Mouse (Mus musculus): Measurements from ENCODE around the gene Rasgrf1.
A peak's percentile ranks its signal among the peaks of the same experiment; 100 is the strongest.

Rasgrf1 gene

DNA sequence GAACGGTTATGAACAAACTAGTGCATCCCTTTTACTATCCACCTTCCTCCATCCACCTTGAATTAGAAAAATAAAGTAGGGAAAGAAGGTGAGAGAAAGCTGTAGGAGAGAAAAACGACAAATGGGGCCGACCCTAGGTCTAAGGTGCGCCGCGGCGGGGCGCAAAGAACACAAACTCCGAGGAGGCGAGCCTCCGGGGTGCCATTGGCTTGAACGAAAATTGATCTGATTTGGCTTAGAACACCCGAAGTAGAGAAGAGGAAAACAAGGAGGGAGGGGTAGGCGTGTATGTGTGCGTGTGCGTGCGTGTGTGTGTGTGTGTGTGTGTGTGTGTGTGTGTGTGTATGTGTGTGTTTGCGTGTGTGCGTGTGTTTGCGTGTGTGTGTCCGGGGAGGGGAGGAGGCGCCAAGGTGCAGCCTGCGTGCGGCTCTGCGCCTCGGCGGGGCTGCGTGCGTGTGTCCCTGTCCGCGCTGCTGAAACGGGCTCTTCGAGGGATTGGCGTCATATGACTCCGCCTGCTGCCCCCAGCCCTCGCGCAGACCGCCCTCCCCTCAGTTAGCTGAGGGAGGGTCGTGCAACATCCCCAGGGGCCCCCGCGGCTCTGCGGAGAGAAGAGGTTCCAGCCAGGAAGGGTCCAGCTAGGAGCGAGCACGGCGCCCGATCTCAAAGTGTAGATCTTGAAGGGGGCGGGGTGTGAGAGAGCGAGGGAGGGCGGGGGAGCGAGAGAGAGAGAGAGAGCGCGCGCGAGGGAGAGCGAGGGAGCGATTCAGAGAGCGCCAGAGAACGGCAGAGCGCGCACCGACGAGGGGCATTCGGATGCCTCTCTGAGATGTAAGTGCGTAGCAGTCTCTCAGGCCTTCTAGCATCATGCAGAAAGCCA is at the start of gene Rasgrf1:
Gene Rasgrf1, plus strand, starts transcription at position 778 of the 880 bp plus-strand sequence.
- no peak for DNase-seq

DNA sequence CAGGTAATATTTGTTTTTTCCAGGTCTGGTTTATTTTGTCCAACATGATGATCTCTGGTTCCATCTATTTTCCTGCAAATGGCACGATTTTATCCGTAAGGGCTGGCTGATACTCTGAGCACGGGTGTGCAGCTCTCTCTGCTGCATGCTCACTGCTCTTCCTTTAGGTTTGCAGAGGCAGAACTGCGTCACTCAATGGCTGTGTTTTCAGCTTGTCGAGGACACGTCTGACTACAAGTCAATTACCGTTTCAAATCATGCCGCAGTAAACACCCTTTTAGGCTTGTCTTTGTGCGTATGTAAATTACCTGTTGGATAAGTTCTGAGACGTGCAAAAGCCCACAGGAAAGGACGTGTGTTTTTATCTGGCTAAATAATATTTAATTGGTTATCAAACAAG is 49.6 kb upstream of the Rasgrf1 start:
- DNase-seq, result no peak

DNA sequence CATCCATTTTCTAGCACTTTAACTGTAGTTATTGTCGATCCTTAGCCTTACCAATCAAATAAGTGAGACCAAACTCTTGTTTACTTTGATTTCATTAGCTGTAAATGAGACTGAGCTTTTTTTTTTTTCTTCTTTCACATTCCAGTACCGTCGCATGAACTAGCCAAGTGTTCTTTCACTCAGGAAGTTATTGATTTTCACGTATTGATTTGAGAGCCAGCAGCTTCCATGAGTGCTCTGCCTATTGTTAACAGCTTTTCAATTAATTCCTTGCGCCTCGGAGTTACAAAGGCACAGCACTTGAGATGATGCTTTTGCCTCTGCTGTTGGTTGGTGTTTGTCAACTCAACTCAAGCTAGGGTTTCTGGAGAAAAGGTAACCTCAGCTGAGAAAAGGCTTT is 49.1 kb upstream of the Rasgrf1 start:
- DNase-seq, result no peak

DNA sequence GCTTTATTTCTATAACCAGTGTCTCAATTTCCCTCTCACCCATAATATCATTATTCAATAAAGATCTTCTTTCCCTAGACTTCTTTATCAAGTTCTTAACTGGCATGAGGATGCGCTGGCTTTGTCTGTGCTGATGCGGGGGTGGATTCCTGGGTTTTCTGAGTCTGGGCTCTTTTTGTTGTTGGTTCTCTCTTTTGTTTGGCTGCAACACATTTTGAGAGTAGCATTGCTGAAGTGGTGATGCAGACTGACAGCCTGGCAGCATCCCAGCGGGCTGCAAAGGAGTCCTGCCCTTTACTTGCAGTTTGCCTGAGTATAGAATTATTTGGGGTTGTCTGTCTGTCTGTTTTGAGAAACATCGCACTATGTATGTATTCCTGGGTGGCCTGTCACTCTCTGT is 42.6 kb upstream of the Rasgrf1 start:
- no peak for DNase-seq

DNA sequence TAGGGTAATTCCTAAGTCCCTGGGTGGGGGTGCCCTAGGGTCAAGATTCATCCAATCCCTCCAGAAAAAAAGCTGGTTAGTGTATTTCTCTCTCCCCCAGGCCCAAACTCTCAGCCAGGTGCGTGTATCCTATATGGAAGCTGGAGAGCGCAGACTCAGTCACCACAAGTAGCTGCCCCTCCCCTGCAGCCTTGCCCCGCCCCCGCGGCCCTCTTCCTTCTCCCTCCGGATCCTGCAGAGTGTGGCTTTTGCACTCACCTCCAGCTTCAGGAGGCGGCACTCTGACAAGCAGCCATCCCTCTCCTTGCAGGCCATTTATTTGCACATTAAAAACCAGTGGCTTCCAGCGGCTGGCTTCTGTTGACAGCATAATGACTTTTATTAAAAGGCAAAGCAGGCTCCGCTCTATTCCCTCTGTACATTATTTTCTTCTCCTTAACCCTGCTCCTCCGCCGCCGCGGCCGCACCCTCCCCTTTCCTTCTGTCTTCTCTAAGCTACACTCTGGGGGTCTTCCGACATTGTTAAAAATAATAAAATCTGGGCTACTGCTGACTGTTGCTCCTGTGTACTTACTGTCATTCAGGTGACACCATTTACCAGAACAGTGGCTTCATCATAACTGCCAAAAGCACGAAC is 41.5 kb upstream of the Rasgrf1 start:
- DNase-seq, result peak; percentile 1 to 5

DNA sequence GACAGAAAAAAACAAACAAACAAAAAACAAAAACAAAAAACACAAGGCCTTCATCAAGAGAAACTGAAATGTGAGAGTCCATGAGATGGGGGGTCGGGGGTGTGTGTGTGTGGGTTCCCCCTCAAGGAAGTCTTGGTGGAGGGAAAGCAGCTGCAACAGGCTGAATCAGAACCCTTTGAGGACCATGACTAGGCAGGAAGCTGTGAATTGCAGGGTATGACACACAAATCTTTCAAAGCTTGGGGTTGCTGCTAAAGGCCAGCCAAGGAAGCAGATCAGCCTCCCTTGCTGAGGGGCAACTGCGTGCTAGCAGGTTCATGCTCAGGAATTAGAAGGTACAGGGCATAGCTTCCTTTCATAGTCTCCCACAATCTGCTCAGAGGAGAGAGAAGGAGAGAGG is 40.1 kb upstream of the Rasgrf1 start:
- DNase-seq, result no peak

DNA sequence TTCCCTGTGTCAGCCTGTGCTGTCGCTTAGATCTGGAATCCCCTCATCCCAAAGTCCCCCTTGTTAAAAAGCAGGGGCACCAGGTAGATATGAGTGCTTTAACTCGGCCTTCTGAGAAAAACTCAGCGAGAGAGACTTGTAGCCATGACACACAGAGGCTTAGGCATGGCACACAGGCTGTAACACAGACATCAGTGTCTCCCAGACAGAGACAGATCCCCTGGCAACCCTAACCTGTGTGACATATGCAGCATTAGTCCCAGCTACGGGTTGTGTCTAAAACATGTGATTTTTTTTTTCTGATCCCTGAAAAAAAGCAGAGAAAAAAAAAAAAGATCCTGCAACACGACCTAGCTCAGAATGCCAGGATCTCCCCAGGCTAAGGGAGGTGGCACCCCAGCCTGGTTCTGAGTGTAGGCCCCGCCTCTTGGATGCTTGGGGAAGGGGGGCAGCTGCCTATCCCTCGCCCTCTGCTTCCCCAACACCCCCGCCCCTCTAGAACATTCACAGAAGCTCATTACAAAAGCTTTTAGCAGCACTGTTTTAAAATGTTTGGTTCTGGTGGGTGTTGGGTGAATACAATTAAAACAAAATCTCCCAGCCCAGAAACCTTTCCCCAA is 39.1 kb upstream of the Rasgrf1 start:
- DNase-seq, result no peak

DNA sequence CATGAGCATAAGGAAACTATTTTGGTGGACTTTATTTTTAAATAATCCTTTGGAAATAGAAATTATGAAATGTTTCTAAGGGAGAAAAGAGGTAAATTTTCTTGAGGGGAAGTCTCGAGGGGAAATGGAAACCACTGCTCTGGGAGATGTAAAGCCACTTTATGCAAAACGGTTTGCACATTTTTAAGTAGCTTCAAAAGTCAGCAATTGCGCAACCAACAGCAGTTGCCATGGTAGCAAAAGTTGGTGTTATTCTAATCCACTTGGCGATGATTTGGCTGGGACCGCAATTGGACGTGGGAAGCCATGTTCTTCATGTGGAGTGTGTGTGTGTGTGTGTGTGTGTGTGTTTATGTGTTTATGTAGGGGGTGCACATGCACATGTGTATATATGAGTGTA is 37.6 kb upstream of the Rasgrf1 start:
- no peak for DNase-seq

DNA sequence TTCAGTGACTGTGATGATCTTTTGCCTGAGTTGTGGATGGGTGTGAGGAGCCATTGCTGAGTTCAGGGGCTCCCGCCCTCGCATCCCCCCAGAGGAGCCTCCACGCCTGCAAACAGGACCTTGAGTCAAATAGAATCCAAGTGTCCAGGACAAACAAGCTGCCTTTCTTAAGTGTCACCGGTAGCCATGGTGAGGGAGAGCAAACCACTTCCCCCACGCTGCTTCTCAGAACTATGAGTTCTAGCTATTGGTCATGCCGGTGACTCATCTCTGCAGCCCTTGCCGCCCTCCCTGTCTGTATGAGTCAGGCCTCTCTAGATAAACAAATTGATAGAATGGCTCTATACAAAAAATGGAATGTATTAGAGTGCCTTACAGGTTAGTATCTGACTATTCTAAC is 35.3 kb upstream of the Rasgrf1 start:
- no peak for DNase-seq

DNA sequence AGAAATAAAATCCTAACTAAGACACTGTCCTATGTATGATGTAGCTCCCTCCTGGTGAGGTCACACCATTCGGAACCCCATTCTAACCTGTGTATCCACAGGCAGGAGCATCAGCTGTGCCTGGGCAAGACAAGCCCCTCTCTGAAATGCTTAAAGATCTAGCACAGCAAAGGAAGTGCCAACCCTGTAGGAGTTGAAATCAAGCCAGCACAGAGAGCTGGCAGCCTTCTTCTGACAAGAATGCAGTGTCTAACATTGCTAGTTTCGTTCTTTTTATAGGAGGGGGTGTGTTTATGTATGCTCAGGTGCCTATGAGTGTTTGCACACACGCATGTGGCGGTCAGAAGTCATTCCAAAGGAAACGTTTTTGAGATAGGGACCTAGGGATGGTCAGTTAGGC is 34.2 kb upstream of the Rasgrf1 start:
- no peak for DNase-seq

DNA sequence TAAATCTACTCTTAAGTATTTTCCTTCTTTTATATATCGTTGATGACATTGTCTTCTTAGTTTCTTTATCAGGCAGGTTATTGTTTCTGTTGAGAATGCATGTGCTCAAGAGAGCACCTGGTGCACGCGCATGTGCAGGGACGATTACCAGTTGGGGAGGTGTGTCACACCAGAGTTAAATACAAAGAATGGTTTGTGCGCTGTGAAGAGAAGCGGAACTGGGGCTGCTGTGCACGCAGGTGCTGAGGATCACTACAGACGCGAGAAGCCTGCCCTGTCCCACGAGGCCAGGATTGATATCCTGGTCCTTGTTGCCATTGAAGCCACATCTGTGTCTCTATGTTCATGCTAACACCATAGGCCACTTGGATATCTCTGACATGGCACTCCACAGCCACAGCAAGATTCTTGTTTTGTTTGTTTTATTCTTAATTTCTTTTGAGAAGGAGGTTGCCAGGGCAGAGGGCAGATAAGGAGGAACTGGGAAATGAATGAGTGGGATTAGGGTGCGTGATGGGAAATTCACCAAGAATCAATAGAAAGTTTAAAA is 31.2 kb upstream of the Rasgrf1 start:
- no peak for DNase-seq

DNA sequence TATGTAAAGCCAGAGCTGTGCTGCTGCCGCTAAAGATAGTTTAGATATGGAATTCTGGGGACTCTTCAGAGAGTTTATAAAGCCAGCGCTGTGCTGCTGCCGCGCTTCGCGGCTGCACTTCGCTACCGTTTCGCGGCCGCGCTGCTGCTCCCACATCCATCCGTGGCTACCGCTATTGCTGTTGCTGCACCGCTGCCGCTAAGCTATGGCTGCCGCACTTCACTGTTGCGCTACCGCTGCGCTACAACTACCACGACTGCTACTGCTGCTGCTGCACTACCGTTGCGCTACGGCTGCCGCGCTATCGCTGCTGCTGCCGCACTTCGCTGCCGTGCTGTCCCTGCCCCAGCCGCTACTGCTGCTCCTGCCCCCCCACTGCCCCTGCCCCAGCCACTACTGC is 30.1 kb upstream of the Rasgrf1 start:
- no peak for DNase-seq

DNA sequence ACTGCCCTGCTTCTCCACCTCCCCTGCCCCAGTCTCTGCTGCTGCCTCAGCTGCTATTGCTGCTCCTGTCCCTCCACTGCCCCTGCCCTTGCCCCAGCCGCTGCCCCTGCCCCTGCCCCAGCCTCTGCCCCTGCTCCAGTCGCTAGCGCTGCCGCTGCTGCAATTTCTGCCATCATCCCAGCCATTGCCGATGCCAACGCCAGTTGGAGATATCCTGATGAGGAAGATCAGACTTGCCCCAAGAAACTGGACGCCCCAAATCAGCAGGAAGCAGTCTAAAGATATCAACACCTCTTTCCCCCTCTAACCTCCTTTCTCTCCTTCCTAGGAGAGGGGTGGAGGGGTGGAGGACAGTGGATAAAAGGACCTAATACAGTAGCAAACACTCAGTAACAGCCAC is 28.2 kb upstream of the Rasgrf1 start:
- DNase-seq, result no peak

DNA sequence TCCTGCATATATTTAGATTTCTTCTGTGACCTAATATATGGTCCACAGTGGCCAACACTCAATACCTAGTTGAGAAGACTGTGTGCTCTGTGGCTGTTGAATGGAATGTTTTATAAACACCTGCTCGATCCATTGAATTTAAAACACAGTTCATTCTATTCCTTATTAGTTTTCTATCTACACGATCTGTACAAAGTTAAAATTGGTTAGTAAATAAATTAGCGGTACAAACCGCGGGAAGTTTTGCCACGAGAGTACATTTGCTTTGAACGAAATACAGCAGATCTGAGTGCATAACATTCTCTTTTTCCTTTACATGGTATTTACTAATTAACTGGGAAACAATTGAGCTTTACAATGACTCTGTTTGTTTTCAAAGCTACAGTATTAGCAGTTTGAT is 27.1 kb upstream of the Rasgrf1 start:
- no peak for DNase-seq

DNA sequence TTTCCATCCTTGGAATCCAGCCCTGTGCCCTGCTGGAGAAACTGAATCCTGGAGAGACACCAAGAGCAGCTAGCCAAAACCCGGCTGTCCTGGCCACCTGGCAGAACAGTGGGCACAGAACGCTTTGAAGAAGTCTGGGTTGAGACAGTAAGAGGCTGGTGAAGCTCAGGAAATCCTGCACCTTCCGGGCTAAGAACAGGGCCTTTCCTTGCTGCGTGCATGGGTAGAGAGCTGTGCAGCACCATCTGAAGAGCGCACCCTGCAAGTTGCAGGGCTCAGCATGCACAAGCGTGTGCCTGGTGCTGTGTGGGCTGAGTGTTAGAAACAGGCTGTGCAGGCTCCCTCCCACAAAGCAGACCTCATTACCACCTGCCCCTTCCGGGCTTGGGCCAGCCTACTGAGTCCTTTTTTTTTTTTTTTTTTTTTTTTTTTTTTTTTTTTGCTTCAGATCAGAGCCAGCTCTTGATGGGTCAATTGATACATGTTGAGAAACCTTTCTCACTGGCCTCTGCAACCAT is 23.9 kb upstream of the Rasgrf1 start:
- no peak for DNase-seq

DNA sequence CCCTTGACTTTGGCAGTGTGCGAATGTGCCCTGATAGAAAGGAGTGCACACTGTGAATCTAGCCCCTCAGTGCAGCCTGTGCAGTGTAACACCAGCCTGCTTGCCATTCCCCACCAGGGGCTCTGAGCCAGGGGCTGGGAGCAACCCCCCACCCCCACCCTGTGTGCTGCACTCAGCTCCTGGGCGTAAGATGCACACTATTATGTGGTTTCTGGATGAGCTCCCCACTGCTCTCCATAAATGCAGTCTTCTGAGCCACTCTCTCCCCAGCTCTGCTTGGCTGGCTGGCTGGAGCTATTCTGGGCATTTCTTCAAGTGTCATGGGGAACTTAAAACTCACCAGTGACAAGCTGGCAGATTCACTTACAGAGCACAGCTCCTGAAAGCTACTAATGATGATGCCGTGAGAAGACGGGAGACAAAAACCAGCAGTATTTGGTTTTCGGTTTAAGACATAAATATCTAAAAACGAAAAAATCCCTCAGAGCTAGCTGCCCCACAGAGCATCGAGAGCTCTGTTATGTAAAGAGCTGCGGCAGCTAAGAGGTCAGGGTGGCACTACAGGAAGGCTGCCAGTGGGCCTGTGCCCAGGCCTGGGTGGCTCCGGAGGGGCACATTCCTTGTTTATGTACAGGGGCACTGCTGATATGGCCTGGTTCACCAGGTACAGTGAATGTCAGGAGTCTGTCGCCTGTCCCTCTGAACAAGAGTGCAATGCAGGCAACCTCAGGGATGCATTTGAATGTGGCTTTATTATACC is 18.0 kb upstream of the Rasgrf1 start:
- DNase-seq, result no peak

DNA sequence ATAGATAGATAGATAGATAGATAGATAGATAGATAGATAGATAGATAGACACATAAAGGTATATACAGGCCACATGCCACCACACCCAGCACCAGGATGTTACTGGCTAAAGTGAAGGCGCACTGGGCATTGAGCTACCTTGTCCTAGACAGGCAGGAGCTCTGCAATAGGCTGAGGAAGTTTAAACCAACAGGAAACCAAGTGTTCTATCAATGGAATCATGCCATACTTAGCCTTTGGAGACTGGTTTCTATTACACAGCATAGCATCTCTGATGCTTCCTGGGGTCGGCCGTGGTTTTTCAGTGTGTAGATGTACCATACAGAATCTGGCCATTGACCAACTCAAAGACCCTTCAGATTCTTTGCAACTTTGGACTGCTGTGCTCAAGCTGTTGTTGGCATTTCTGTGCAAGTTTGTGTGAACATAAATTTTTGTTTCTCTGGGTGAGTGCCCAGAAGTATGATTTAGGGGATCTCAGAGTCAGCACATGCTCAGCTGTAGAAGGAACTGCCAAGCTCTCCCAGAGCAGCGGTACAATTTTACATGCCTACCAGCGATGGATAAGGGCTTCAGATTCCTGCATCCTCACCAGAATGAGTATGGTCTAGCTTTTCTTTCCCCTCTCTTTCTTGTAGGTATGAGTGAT is 17.0 kb upstream of the Rasgrf1 start:
- no peak for DNase-seq

DNA sequence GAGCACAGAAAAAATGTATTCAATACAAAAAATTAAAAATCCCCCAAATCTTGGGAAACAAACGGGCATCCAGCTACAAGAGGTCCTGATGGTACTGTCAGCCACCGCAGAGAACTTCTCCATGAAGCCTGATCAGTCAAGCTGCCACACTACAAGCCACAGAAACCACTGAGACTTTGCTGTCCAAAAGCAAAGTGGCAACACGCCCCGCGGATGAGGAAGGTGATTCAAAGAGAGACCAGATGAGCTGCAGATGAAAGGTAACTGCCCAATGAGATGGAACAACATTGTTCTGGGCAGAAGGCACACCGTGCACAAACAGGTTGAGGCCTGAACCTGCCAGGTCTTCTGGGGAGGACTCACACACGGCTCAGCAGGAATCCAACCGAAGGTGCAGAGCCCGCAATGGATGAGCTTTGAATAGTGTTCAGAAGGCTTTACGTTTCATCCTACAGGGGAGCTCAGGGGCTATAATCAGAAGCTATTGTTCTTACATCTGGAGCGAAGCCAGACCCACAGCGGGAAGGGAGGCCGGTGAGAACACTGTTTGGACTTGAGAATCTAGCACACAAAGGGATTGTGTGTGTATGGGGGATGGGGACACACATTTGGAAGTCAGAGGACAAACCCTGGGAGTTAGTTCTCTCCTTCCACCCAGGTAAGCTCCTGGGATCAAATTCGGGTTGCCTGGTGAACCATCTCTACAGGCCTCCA is 9.4 kb upstream of the Rasgrf1 start:
- no peak for DNase-seq

DNA sequence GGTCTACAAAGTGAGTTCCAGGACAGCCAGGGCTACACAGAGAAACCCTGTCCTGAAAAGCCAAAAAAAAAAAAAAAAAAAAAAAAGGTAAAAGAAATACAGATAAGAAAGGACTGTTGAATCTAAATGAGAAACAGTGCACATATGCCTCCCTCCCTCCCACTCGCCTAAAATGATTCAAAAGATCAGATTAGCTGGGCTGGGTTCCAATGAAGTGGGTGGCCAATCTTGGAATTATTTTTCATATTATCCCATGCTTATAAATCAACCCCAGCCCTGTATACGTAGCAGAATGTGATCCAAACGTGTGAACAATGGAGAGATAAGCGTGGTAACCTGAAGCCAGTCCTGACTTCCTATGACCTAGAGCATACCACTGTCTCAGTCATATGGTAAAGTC is 8.5 kb upstream of the Rasgrf1 start:
- no peak for DNase-seq

DNA sequence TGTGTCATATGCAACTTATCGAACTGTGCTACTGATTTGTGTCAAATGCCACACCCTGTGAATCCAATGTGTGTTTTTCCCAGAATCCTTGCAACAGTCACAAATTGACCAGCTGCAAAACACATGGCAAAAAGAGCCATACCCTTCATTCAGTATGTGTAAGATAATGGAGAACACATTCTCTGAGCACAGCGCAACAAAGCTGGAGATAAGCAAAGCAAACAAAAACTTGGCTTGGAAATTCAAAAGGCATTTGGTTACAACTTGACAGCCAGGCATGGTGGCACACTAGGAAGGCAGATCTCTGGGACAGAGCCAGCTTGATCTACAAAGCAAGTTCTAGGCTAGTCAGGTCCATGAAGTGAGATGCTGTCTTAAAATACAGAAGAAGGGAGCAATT is 6.9 kb upstream of the Rasgrf1 start:
- DNase-seq, result no peak

DNA sequence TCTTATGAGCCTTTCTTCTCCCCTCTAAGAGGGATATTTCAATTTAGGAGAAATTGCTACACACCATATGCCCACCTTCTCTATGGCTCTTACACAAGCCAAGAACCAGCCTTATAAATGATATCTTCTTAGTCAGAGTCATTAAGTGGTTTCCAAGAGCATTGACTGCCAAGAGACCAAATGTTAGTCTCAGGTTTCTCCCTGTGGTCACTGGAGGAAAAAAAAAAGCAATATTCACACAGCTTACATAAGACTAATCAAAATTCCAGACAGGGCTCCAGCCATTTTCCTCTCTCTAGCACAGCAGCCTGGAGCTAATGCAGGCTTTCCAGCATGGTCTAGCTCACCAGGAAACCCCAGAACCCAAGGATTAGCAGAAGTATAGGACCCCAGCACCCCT is 3.1 kb upstream of the Rasgrf1 start:
- DNase-seq, result peak in 1 of 2 experiments; percentile 2

DNA sequence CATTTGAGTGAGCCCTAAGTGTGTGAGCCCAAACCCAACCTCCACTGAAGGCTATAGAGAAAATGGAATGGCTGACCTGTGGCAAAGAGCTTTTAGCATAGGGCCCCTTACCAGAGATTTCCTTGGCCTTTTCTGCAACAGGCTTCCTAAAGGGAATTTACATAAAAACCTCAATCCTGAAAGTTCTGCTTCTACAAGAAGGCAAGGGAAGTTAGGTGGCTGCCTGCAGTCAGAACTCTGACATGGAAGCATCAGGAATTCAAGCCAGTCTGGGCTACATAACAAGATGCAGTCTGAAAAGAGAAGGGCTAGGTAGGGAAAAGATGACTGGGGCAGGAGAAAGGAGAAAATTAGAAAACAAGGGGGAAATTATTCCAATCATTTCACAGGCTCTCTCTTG is 1.8 kb upstream of the Rasgrf1 start:
- no peak for DNase-seq
